Mouse (Mus musculus) adrenal gland, adult (tissue): ENCODE results near the gene Sphkap.

ENCODE experiments used
- DNase-seq, 2 experiments: peaks; one replicate each; pipeline ENCODE4 v3.0.0; 2022 to 2023; ENCODE audit warnings: low spot score in 1 of 2; ENCODE audit not compliant: inconsistent age in 2 of 2

Gene Sphkap

GRCm38 (mm10) chr1:83297137-83298076 is 110.6 kb downstream of the Sphkap start:
- DNase-seq: no peak

DNA sequence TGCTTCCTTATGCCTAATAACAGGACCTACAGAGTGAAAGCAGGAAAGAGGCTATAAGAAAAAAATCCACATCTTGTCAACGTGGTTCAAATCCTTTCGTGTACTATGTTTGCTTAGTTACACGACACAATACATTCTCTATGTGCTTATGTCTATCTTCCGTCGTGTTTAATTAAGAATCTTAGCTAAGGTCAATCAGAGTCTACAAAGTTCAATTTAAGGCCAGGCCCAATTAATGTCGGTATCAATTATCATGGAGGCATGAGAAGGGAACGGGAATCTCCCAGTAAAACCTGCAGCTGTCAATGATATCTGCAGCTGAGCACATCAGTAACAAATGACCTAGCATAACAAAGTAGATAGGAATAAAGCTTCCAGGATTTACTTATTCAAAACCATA is 122.1 kb downstream of the Sphkap start:
- no peak for DNase-seq

GRCm38 (mm10) chr1:83277044-83277443 is 131.0 kb downstream of the Sphkap start:
- no peak for DNase-seq

- no peak for DNase-seq
Measured at GRCm38 (mm10) chr1:83276637-83277036, 131.4 kb downstream of the Sphkap start.

DNA sequence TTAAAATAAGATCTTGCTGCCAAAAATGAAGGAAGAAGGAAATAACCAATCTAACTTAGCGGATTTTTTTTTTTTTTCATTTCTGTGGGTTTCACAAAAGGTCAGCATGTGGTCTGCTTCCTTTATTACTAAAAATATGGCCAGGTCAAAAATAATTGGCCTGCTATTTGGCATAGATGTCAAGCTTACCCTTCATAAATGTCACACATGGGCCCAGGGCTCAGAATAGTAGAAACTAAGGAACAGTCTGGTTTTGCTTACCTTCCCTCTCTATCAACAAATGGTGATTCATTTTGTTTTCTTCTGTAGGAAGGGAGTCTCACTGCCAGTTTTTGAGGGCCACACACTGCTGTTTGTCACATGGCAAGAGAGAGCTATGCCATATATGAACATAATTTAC is 156.3 kb downstream of the Sphkap start:
- no peak for DNase-seq

GRCm38 (mm10) chr1:83248235-83248746 is 159.7 kb downstream of the Sphkap start:
- DNase-seq: no peak

DNA sequence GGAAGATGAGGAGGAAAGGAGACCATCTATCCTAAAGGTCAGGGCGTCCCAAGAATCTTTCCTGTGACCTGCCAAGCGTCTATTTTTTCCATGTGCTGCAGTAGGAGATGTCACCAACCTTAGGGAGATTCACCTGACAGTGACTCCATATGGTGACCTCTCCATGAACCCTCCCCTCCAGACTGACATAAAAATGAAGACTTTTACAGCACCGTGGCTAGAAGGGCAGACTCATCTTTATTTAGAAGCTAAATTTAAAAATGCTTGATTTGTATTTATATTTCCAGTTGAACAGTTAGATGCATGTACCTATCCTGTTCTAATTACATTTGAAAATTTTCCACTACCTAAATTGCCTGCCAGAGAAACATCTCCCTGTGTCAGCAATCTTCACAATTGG is 180.1 kb downstream of the Sphkap start:
- no peak for DNase-seq

- no peak for DNase-seq
Measured at GRCm38 (mm10) chr1:83224423-83224960, 183.5 kb downstream of the Sphkap start.

DNA sequence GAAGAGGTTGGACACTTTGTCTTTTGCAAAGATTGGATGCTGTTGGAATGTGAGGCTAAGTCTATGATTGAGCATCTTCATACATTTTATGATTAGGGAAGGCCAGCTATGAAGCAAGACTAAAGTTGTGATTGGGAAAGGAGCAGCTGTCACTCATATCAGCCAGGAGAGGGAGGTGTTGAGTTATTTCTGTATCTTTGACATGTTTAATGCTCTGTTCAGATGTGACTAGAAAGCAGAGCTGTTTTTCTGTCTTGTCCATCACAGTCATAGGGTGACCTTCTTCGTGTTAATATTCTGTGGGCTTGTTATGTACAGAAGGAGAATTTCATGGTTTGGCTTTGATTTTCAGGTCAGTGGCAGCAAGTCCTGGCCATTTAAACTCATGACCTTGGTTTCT is 184.9 kb downstream of the Sphkap start:
- peak in 1 of 2 experiments; percentile 32 for DNase-seq

DNA sequence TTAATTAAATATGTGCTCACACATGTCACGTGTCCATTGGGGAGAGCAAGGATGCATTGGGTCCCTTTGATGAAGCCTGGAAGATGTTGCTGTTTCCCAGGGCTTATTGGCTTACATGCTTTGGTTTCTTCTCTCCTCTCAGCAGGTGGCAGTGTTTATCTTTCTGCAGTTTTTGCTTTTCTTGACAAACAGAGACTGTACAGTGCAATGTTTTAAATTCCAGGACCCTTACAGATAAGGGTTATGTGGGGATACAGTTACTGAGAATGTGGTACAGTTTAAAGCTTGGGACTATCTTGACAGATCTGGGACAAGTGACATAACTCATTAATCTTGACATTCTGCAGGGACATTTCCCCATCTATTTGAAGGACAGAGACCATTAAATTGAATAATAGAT is 189.7 kb downstream of the Sphkap start:
- DNase-seq: peak in 1 of 2 experiments; percentile 68

DNA sequence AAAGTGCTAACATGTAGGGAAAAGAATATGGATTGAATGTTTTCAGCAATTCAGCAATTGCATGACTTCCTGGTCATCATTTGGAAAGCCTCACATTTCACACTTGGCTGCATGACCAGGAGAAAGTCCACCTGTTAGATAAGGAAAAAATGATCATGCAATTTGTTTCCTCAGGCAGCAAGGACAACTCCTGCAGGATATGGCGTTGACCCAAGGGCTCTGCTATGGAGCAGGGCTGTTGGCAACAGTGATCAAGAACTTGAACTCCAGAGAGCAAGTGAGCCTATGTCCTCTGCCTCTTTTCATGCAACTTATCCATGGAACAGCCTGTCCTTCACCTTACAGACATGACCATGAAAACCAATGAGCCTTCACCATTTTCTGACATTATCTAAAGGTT is 198.0 kb downstream of the Sphkap start:
- DNase-seq: no peak
